Mouse (Mus musculus): ENCODE measurements around the gene Vmn1r231. TPM values are rescaled to one million over a fixed set of nuclear protein-coding genes. Genes with fewer than 3 reads are reported as not detected.

Gene Vmn1r231
- not detected in 2 replicates for polyA plus RNA-seq (2014; fragmentation: Nextera tagmentation; extraction: Ambion mirVana)

DNA sequence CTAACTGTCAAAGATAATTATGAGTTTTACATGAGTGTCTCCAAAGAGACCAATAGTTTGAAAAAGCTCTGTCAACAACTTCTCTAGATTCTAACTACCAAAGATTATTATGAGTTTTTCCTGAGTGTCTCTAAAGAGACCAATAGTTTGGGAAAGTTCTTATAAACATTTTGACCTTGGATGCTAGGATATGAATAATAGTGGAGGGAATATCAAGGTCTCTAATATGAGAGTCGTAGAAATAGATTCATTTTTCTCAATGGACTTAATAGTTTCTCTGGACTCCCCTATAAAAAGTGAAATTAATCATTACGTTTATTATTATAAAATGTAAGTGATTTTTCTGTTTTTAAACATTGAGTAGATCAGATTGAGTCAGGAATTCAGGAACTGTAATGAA, at the start of gene Vmn1r231:
Gene Vmn1r231, minus strand, starts transcription at position 101 of the 400 bp plus-strand sequence.
- DNase-seq (ENCODE audit: low spot score) (no peak), ATAC-seq (replicated peaks; ENCODE audit: low FRiP score) (no peak)
- H3K4me1 ChIP-seq (replicated peaks; ENCODE audit: control insufficient read depth, insufficient read depth, low read length): no peaks in the 10 kb centered on the region
- H3K9me3 ChIP-seq (ENCODE audit: control insufficient read depth, low read length): no peaks in the 10 kb centered on the region
- H3K27me3 ChIP-seq (ENCODE audit: control insufficient read depth, insufficient read depth, low read length): no peaks in the 10 kb centered on the region
- WGBS: 64% methylated on average over 2 of the region's 2 CpGs
- H3K36me3 ChIP-seq (ENCODE audit: control insufficient read depth, insufficient read depth, low read length): no peaks in the 10 kb centered on the region
- no peak within 1 kb of the TSS for H3K4me2 ChIP-seq (ENCODE audit: low read depth, low read length, severe bottlenecking)
- H3K27ac ChIP-seq (ENCODE audit: low read depth, low read length): no peak within 1 kb of the TSS
- H3K4me3 ChIP-seq (ENCODE audit: low read depth, low read length): no peak within 1 kb of the TSS
- no peak within 1 kb of the TSS for H3K9ac ChIP-seq (ENCODE audit: low read length)

DNA sequence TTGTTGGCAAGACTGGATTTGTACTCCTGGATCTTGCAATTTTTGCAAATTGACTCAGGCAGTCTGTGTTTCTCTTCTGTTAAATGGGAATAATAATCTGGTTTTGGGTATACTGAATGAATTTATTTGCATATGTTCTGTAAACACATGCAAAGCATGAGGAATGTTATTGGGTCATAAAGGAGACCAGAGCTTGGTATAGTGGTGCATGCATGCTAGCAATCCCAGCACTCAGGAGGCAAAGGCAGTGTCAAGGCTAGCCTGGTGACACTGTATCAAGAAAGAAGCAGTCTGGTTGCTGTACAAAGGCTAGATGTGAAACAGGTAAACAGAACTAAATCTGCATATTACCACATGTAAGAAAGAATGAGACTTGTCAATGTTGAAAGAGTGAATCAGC, 41.7 kb upstream of the Vmn1r231 start:
- Histone ChIP-seq H3K9me3 (ENCODE audit: control insufficient read depth, low read length) (no peaks in the 10 kb centered on the region), H3K4me2 (ENCODE audit: low read depth, low read length, severe bottlenecking) (peak overlapping the region; percentile 62), H3K4me1 (replicated peaks; ENCODE audit: control insufficient read depth, insufficient read depth, low read length) (peaks cover 4% of the 10 kb centered on the region; the same call in 1 of the 2 replicates), H3K27ac (ENCODE audit: low read depth, low read length) (no peak overlapping the region), H3K27me3 (ENCODE audit: control insufficient read depth, insufficient read depth, low read length) (no peaks in the 10 kb centered on the region), H3K4me3 (ENCODE audit: low read depth, low read length) (peak overlapping the region; percentile 79), H3K9ac (ENCODE audit: low read length) (peak overlapping the region; percentile 85), H3K36me3 (ENCODE audit: control insufficient read depth, insufficient read depth, low read length) (no peaks in the 10 kb centered on the region)
- DNase-seq (ENCODE audit: low spot score) (no peak), ATAC-seq (replicated peaks; ENCODE audit: low FRiP score) (no peak)

- Histone ChIP-seq H3K9me3 (ENCODE audit: control insufficient read depth, low read length) (no peaks in the 10 kb centered on the region), H3K27me3 (ENCODE audit: control insufficient read depth, insufficient read depth, low read length) (no peaks in the 10 kb centered on the region), H3K27ac (ENCODE audit: low read depth, low read length) (peak overlapping the region; percentile 92), H3K4me1 (replicated peaks; ENCODE audit: control insufficient read depth, insufficient read depth, low read length) (peaks cover 4% of the 10 kb centered on the region; the same call in 1 of the 2 replicates), H3K4me2 (ENCODE audit: low read depth, low read length, severe bottlenecking) (peak overlapping the region; percentile 62), H3K4me3 (ENCODE audit: low read depth, low read length) (peak overlapping the region; percentile 79), H3K36me3 (ENCODE audit: control insufficient read depth, insufficient read depth, low read length) (no peaks in the 10 kb centered on the region), H3K9ac (ENCODE audit: low read length) (peak overlapping the region; percentile 85)
- DNase-seq (ENCODE audit: low spot score) (no peak), ATAC-seq (replicated peaks; ENCODE audit: low FRiP score) (no peak)
- WGBS: 1% methylated on average over 13 of the region's 13 CpGs
These were observed 41.2 kb upstream of the Vmn1r231 start for GRCm38 (mm10) chr17:20946026-20946565.

DNA sequence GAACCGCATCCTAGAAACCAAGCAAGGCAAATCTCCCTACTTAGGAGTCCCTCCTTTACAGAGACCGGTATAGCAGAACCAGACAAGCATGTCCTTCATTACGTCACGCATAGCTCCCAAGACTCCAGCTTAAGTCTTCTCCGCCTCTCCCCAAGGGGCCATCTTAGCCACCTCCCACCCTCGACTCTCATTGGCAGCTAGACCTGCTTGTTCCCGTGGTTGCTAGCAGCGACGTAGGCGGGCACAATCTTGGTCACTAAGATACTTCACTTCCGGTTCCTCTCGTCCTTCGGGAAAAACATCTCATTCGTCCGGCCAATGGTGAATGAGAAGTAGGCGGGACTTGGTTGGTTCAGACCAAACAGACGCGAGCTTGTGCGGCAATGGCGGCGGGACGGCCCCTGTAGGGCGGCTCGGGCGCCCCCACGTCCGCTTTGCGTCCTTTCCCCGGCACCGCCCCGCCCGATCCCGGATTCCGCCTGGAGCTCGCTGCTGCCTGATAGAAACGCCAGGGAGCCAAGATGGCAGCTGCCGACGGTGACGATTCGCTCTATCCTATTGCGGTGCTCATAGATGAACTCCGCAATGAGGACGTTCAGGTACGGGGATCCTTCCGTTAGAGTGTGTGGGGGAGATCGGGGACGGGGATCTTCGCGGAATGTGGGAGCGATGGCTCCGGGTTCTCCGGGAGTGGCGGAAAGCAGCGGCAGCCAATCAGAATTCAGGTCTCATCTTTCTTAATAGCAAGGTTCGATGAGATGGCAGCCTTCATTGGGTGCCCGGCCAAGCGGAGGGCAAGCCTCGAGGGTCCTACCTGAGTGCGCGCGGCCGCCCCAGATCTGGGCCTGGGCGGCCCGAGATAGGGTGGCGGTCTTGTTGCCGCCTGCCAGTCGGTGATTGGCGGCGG, 40.3 kb upstream of the Vmn1r231 start, which contains the start of gene Ppp2r1a:
Gene Ppp2r1a, plus strand, starts transcription at position 327 of the 907 bp plus-strand sequence.
- peak within 1 kb of the TSS; percentile 85 for H3K9ac ChIP-seq (ENCODE audit: low read length)
- no peaks in the 10 kb centered on the region for H3K36me3 ChIP-seq (ENCODE audit: control insufficient read depth, insufficient read depth, low read length)
- under 1% methylated on average over 65 of the region's 69 CpGs for WGBS
- H3K27ac ChIP-seq (ENCODE audit: low read depth, low read length): peak within 1 kb of the TSS; percentile 92
- DNase-seq (ENCODE audit: low spot score) (peak; percentile 97), ATAC-seq (replicated peaks; ENCODE audit: low FRiP score) (peak; percentile 98)
- H3K4me2 ChIP-seq (ENCODE audit: low read depth, low read length, severe bottlenecking): peak within 1 kb of the TSS; percentile 62
- H3K4me3 ChIP-seq (ENCODE audit: low read depth, low read length): peak within 1 kb of the TSS; percentile 79
- H3K27me3 ChIP-seq (ENCODE audit: control insufficient read depth, insufficient read depth, low read length): no peaks in the 10 kb centered on the region
- H3K9me3 ChIP-seq (ENCODE audit: control insufficient read depth, low read length): no peaks in the 10 kb centered on the region
- peaks cover 4% of the 10 kb centered on the region; the same call in 1 of the 2 replicates for H3K4me1 ChIP-seq (replicated peaks; ENCODE audit: control insufficient read depth, insufficient read depth, low read length)

DNA sequence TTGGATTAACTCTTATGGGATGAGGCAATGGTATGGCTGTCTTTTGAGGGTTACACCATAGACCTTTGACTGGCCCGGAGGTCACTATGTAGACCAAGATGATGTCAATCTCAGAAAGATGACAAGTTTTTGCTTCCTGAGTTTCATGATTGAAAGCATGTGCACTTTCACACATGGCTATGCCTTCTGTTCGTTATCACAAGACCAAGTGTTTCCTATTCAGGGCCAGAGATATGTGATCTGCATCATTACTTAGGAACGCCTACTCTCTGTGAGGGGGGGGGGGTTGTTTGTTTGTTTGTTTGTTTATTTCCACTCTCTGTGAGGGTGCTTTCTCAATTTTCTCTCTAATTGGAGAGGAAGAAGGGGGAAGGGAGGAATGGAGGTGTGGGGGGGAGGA, 39.3 kb upstream of the Vmn1r231 start:
- Histone ChIP-seq H3K9ac (ENCODE audit: low read length) (peak overlapping the region; percentile 72), H3K4me3 (ENCODE audit: low read depth, low read length) (peak overlapping the region; percentile 79), H3K36me3 (ENCODE audit: control insufficient read depth, insufficient read depth, low read length) (no peaks in the 10 kb centered on the region), H3K27me3 (ENCODE audit: control insufficient read depth, insufficient read depth, low read length) (no peaks in the 10 kb centered on the region), H3K4me1 (replicated peaks; ENCODE audit: control insufficient read depth, insufficient read depth, low read length) (peaks cover 4% of the 10 kb centered on the region; the same call in 1 of the 2 replicates), H3K4me2 (ENCODE audit: low read depth, low read length, severe bottlenecking) (peak overlapping the region; percentile 55), H3K9me3 (ENCODE audit: control insufficient read depth, low read length) (no peaks in the 10 kb centered on the region), H3K27ac (ENCODE audit: low read depth, low read length) (peak overlapping the region; percentile 89)
- DNase-seq (ENCODE audit: low spot score) (no peak), ATAC-seq (replicated peaks; ENCODE audit: low FRiP score) (no peak)
- WGBS: 59% methylated on average over 3 of the region's 3 CpGs

- Histone ChIP-seq H3K9ac (ENCODE audit: low read length) (no peak within 1 kb of the TSS), H3K4me1 (replicated peaks; ENCODE audit: control insufficient read depth, insufficient read depth, low read length) (no peaks in the 10 kb centered on the region), H3K27me3 (ENCODE audit: control insufficient read depth, insufficient read depth, low read length) (no peaks in the 10 kb centered on the region), H3K36me3 (ENCODE audit: control insufficient read depth, insufficient read depth, low read length) (no peaks in the 10 kb centered on the region), H3K27ac (ENCODE audit: low read depth, low read length) (no peak within 1 kb of the TSS), H3K4me3 (ENCODE audit: low read depth, low read length) (no peak within 1 kb of the TSS), H3K9me3 (ENCODE audit: control insufficient read depth, low read length) (no peaks in the 10 kb centered on the region), H3K4me2 (ENCODE audit: low read depth, low read length, severe bottlenecking) (no peak within 1 kb of the TSS)
- DNase-seq (ENCODE audit: low spot score) (no peak), ATAC-seq (replicated peaks; ENCODE audit: low FRiP score) (no peak)
- 53% methylated on average over 1 of the region's 1 CpGs for WGBS
These were observed 14.7 kb upstream of the Vmn1r231 start, which contains the start of gene Vmn1r232 for GRCm38 (mm10) chr17:20919614-20920013. Gene Vmn1r232, minus strand, starts transcription at chr17:20919714.

GRCm38 (mm10) chr17:20840144-20840543, 64.7 kb downstream of the Vmn1r231 start, which contains the start of gene Vmn1r230:
Gene Vmn1r230, plus strand, starts transcription at chr17:20840444.
- Histone ChIP-seq H3K9me3 (ENCODE audit: control insufficient read depth, low read length) (no peaks in the 10 kb centered on the region; the same call in 1 of the 2 replicates), H3K36me3 (ENCODE audit: control insufficient read depth, insufficient read depth, low read length) (no peaks in the 10 kb centered on the region), H3K4me1 (replicated peaks; ENCODE audit: control insufficient read depth, insufficient read depth, low read length) (no peaks in the 10 kb centered on the region), H3K4me2 (ENCODE audit: low read depth, low read length, severe bottlenecking) (no peak within 1 kb of the TSS), H3K9ac (ENCODE audit: low read length) (no peak within 1 kb of the TSS), H3K4me3 (ENCODE audit: low read depth, low read length) (no peak within 1 kb of the TSS), H3K27ac (ENCODE audit: low read depth, low read length) (no peak within 1 kb of the TSS), H3K27me3 (ENCODE audit: control insufficient read depth, insufficient read depth, low read length) (no peaks in the 10 kb centered on the region)
- no peak for ATAC-seq (replicated peaks; ENCODE audit: low FRiP score)
- DNase-seq (ENCODE audit: low spot score): no peak
- WGBS: 15% methylated on average over 1 of the region's 1 CpGs

Measured in forebrain, embryonic 11.5 days (tissue).